Mouse (Mus musculus): ENCODE measurements at regions not wholly inside any gene's neighbourhood (a gene's known extent, or its start where the extent isn't known, plus 50 kb on each side); places are given as distances from the start of the nearest gene placed in this dataset.

GRCm38 (mm10) chr15:72101730-72102129 lies 1732.6 kb upstream of the Gm6569 start:
- no peak for DNase-seq (ENCODE audit: low spot score in 2 of 2)

DNA sequence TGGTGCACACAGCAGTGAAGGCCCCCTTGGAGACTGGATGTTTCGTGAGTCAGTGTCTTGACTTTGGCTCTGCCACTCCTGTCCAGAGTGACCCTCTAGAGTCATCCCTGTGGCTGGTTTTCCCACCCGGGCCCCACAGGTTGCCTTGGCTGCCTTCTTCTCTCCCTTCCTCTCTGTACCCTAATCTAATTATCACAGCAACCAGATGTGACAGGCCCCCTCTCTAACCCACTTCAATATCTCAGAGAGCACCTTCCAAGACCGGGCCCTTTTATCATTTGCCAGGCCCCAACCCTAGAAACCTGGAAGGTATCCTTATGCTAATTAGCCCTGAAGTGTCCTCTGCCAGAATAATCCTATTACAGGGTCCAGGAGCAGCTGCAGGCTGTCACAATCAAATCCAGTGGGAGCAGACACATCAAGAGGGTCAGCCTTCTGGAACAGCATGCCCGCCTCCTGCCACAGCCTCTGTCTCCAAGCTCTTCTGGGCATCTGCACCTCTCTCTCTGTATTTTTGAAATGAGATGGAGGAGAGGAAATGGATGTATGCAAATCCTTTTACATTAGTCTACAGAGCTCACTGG lies 1728.4 kb upstream of the Gm6569 start:
- DNase-seq (ENCODE audit: low spot score in 2 of 2): no peak

- DNase-seq (ENCODE audit: low spot score in 2 of 2): no peak
These were observed 1723.8 kb upstream of the Gm6569 start for GRCm38 (mm10) chr15:72110520-72110919.

DNA sequence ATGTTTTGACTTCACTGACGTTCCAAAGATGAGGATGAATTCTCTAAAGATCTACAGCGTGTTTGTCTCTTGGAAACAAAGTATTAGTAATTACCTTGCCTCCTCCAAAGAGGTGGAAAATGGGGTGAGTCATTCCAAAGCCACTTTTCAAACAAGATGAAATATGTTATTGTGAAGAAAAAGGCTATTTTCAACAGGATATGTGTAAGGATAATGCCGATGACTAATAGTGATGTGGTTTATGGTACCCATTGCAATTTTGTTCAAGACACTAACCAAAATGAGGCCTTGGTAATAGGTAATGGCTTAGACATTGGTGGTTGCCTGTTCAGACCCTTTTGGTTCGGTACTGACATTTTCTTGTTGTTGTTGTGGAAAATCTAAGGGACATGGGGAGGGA lies 1717.6 kb upstream of the Gm6569 start:
- DNase-seq (ENCODE audit: low spot score in 2 of 2): no peak

DNA sequence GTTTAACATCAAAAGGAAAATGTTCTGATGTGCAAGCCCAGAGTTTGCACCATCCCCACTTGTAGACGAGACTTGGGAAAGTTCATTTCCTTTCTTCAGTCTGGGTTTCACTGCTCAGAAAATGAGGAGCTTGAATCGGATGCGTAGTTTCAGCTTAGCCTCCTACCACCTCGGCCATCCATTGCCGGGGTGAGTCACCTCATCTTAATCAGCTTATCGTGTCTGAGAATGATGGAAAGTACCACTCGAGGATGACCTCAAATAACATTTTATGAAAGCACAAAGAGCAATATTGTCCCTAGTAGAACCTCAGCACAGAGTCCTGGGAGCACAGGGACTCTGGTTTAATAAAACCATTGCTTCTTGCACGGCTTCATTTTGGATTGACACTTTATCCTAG lies 1700.1 kb upstream of the Gm6569 start:
- DNase-seq (ENCODE audit: low spot score in 2 of 2): no peak

DNA sequence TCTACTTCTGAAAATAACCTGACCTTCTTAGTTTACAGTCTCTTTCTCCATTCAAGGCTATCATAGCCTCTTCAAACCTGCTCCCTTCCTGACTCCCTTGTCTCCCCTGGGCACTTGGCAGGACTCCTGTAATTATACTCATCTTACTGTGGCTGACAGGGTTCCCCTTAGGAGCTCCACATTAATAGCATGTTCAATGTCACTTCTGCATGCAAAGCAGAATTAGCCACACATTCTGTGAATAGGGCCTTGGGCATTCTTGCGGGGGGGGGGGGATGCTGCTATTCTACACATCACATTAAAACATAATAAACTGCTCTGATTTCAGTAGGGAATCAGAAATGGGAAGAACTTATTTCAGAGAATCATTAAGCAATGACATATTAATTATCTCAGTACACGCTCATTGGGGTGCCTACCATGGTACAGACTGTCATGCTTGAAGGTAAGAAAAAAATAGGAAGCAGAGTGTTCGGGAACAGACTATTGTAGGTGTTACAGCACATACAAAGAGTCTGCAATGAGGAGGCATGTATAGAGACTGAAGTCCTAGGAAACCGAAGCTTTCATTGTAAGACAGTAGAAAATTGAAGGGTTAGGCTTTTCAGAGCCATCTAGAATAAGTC lies 1698.3 kb upstream of the Gm6569 start:
- DNase-seq (ENCODE audit: low spot score in 2 of 2): no peak

- DNase-seq (ENCODE audit: low spot score in 2 of 2): no peak
These were observed 1694.2 kb upstream of the Gm6569 start for GRCm38 (mm10) chr15:72140122-72140521.

- no peak for DNase-seq (ENCODE audit: low spot score in 2 of 2)
These were observed 1683.8 kb upstream of the Gm6569 start for GRCm38 (mm10) chr15:72150581-72150980.

- no peak for DNase-seq (ENCODE audit: low spot score in 2 of 2)
These were observed 1675.9 kb upstream of the Gm6569 start for GRCm38 (mm10) chr15:72158505-72158904.

DNA sequence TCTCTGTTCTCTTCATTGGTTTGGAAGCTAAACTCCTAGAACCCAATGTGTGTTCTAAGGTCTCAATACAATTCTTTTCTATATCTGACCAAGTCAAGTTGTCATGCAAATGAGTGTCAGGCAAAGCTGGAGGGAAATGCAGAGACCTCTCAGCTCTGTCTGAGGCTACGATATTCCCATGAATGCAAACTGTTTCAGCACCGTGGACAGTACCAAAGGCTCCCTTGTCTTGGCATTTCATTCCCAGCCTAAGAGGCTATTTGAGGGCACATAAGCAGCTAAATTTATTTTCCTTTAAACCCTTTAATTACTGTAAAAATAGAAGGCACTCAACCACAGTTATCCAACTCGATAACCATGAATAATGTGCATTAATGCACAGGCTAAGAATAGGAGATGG lies 1633.5 kb upstream of the Gm6569 start:
- DNase-seq (ENCODE audit: low spot score in 2 of 2): no peak

DNA sequence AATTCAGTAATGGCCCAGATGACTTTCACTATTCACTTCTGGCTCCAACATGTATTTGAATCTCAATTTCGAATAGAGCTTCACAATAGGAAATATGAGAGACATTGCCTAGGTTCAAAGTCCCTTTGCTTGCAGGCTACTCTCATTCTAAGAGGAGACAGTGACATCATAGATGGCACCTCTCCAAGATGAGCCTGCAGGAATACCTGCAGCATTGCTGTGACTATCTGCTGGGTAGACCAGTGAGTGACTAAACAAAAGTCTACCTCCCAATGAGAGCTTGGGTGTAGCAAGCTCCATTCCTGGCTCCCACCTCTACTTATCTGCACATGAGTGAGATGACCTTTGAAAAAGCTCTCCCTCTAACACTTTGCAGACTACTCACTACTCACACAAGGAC lies 1632.6 kb upstream of the Gm6569 start:
- no peak for DNase-seq (ENCODE audit: low spot score in 2 of 2)

DNA sequence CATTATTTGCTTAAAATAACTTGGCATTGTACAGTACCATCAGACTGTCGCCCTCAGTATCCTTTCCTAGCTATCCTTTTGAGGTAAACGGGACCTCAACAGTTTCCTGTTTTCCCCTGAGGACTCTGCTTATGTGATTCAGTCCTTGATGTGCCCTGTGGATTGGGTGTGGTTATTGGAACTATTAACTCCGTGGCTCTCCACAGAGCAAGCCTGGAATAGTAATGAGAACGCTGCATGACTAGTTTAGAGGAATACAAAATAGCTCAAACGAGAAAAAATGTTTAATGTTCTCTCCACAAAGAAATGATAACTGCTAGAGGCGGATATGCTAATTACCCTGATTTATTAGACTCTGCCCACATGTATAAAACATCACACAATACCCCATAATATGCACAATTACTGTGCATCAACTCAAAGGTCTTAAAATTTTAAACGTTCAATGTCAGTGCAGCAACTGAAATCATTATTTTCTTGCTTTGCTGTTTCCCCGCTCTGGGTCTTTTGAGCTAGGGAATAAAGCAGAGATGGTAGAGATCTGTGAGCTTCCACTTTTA lies 1629.0 kb upstream of the Gm6569 start:
- DNase-seq (ENCODE audit: low spot score in 2 of 2): no peak

DNA sequence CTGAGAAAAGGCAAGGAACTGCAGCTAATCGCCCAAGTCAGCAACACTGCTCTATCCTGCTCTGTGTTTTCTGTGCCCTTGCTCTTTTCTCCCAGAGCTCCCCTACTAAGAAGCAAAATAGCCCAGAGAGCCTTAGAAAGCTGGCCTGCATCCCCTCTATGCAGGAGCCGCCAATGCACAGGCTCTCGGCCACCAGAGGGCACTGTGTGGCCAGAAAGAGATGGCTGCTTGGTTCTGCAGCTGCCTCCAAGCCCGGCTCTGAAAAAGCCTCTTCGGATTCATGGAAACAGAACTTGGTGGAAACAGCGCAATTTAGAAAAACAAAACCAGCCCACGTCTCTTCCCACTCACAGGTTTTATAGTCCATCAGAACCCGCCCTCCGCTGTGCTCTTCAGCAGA lies 1628.4 kb upstream of the Gm6569 start:
- DNase-seq (ENCODE audit: low spot score in 2 of 2): peak in 1 of 2 experiments; percentile 1

DNA sequence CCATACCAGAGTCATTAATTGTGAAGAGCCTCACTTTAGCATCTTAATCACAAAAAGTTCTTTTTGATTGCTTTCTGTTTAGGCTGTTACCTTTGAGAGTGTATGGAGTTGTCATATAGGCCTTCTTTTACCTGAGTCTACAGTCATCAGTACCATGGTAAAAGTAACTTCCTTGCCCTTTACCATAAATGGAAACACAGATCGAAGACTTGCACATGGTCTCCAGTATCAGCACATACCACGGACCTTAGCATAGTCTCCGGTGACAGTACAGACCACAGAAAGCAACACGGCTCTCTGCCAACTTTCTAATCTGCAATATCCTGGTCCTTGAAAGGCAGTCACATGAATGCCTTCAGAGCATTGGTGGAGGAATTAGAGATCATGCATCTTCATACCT lies 1626.8 kb upstream of the Gm6569 start:
- no peak for DNase-seq (ENCODE audit: low spot score in 2 of 2)

GRCm38 (mm10) chr15:72208076-72208475 lies 1626.3 kb upstream of the Gm6569 start:
- DNase-seq (ENCODE audit: low spot score in 2 of 2): no peak

GRCm38 (mm10) chr15:72208973-72209372 lies 1625.4 kb upstream of the Gm6569 start:
- DNase-seq (ENCODE audit: low spot score in 2 of 2): no peak

DNA sequence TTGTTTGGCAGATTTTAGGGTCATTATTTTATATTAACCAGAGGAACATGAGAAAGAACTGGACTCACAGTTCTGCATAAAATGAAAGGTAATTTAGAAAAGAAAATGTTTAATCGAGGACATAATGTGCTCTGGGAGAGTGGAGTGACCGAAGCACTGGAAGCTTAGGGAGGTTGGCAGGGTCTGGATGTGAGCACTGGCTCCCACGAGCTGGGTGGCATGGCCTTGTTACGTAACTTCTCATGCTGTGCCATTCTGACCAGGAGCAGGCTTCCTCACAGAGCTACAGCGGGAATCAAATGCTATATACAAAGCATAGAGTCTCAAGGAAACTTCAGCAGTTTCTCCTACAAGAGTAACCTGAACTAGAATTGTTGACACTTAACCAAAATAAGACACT lies 1616.6 kb upstream of the Gm6569 start:
- DNase-seq (ENCODE audit: low spot score in 2 of 2): no peak

- no peak for DNase-seq (ENCODE audit: low spot score in 2 of 2)
These were observed 1614.4 kb upstream of the Gm6569 start for GRCm38 (mm10) chr15:72219985-72220384.

DNA sequence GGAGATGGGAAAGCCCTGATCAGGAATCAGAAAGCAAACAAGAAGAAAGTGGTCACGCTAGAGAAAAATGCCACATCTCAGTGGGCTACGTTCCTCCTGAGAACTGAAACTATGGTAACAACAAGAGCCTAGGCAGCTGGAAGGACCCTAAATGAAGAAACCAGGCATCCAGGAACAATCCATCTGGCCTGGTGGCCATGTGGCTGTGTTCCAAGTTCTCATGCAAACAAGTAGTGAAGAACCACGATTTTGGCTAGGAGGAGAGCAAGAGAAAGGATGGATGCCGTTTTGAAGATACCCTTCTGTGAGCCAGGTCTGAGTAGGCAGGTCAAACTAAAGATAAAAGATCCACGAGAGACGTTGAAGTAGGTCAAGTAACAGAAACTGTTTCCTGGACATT lies 1613.6 kb upstream of the Gm6569 start:
- no peak for DNase-seq (ENCODE audit: low spot score in 2 of 2)

GRCm38 (mm10) chr15:72232355-72232754 lies 1602.0 kb upstream of the Gm6569 start:
- no peak for DNase-seq (ENCODE audit: low spot score in 2 of 2)

- DNase-seq (ENCODE audit: low spot score in 2 of 2): no peak
These were observed 1569.7 kb upstream of the Gm6569 start for GRCm38 (mm10) chr15:72264619-72265018.

DNA sequence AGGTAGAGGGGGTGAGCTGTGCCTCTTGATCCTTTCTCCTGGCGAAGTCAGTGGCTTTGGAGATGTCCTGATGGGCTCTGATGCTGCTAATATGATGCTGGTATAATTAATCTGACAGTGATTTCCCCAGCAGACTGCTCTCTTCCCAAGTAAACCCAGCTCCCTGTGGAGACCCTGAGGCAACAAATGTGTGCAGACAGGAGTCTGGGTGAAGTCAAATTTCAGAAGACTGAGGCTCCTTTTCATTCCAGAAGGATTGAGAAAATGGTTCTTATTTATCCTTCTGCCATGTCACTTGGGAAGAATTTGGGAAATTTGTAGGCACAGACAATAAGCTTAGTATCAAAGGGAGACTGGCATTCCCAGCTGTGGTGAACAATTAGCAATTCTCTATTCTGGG lies 1550.5 kb upstream of the Gm6569 start:
- DNase-seq (ENCODE audit: low spot score in 2 of 2): no peak

GRCm38 (mm10) chr15:72296648-72297047 lies 1537.7 kb upstream of the Gm6569 start:
- no peak for DNase-seq (ENCODE audit: low spot score in 2 of 2)

DNA sequence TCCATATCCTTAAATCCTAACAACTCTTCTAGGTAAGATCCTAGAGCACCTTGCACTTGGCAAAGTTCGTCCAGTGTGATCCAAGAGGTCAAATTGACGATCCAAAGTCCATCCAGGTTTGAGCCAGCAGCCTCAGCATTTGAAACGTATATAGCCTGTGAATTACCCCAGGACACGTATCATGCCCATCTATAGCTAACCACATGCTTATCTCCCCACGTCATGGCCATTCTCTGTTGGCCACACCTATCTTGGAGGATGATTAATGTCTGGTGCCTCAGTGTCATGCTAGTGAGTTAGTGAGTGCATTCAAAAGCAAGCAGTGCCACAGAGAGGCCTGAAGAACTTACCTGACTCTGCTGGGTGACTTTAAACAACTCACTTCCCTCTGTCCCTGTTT lies 1521.9 kb upstream of the Gm6569 start:
- no peak for DNase-seq (ENCODE audit: low spot score in 2 of 2)

Data from natural killer cell, adult 2 months (primary cell).